20 mouse cellular contexts compared by ENCODE assay signal in the genomic region with DNA sequence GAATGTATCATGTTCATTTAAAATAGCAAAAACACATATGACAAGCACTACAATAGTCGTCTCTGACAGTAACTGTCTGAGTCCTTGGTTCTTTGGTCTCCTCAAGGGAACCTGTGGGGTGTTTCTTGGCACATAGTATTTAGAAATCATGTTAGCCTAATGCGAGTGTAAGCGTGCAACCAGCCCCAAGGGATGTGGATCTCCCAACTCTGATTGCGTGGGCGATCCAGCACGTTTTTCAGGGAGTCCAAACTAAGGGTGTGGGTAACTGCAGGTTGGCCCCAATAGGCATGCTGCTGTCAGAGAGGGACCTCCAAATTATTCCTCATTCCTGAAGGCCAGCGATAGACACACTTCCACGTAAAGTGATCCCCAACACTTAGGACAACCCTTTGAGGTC. TPM values are rescaled to one million over a fixed set of nuclear protein-coding genes. Genes with fewer than 3 reads are reported as not detected.
DNase-seq lines count a peak whose midpoint lies in the region; ATAC-seq lines count a peak whose summit lies in the region.
"Had no signal": no experiment of that assay in that cellular context is flagged by ENCODE, and none has a peak within 500 bp of the region (broad histone marks: within the 10 kb centered on the region; RNA-seq: fewer than 3 reads in every experiment).

No protein-coding gene starts in this region.

- no peaks in the 10 kb centered on the region for H3K9me3 ChIP-seq in heart, embryonic 10.5 days
- H3K9me3 ChIP-seq in midbrain, embryonic 14.5 days (ENCODE audit: control insufficient read depth, low read length), result no peaks in the 10 kb centered on the region
- H3K9me3 ChIP-seq: G1E had no signal

- ATAC-seq in midbrain, embryonic 14.5 days (ENCODE audit: low FRiP score, low TSS enrichment), result no peak
- ATAC-seq: activated CD4-positive, CD25-positive, alpha-beta regulatory T cell, adult 4 months; CD4-positive, CD25-positive, alpha-beta regulatory T cell, adult 4 months; Patski had no signal

- peaks cover 24% of the 10 kb centered on the region for H3K4me1 ChIP-seq in heart, embryonic 10.5 days
- 0 out of 2 replicates have a peak, but pooled peaks cover 7% of the 10 kb centered on the region for H3K4me1 ChIP-seq in midbrain, embryonic 14.5 days (ENCODE audit: control insufficient read depth, insufficient read depth, low read length)

- H3K36me3 ChIP-seq in heart, embryonic 10.5 days, result no peaks in the 10 kb centered on the region
- H3K36me3 ChIP-seq in midbrain, embryonic 14.5 days (ENCODE audit: control insufficient read depth, insufficient read depth, low read length), result no peaks in the 10 kb centered on the region
- H3K36me3 ChIP-seq: G1E had no signal

- no peak overlapping the region for H3K4me3 ChIP-seq in heart, embryonic 10.5 days
- H3K4me3 ChIP-seq in midbrain, embryonic 14.5 days (replicated peaks; ENCODE audit: low read depth, low read length), result no peak overlapping the region

- WGBS in heart, embryonic 10.5 days, result 88% methylated on average over 8 of the region's 8 CpGs
- 91% methylated on average over 8 of the region's 8 CpGs for WGBS in midbrain, embryonic 14.5 days

- no peak overlapping the region for H3K4me2 ChIP-seq in midbrain, embryonic 14.5 days (ENCODE audit: low read length)

- H3K27ac ChIP-seq in heart, embryonic 10.5 days, result no peak overlapping the region
- no peak overlapping the region for H3K27ac ChIP-seq in midbrain, embryonic 14.5 days (replicated peaks; ENCODE audit: low read depth, low read length)

- DNase-seq in heart, adult 11 months, result peak; percentile 56
- no peak for DNase-seq in heart, embryonic 10.5 days (ENCODE audit: low spot score)
- DNase-seq in fat pad, adult 2 months (ENCODE audit: extremely low read depth, low read depth, low spot score), result peak; percentile 59
- DNase-seq in midbrain, embryonic 14.5 days, result no peak
- DNase-seq: adrenal gland, adult 2 months; adrenal gland, adult 8-10 months; adrenal gland, postnatal 10 days; adrenal gland, postnatal 14 days; adrenal gland, postnatal 25 days; adrenal gland, postnatal 36 days; B cell, adult 2 months; cerebellum, adult 11 months; cerebellum, adult 11-12 months; cerebellum, adult 18-20 months had no signal

- no peaks in the 10 kb centered on the region for H3K27me3 ChIP-seq in heart, embryonic 10.5 days (ENCODE audit: insufficient read depth, poor library complexity, severe bottlenecking)
- H3K27me3 ChIP-seq in midbrain, embryonic 14.5 days (ENCODE audit: control insufficient read depth, insufficient read depth, low read length), result no peaks in the 10 kb centered on the region
- H3K27me3 ChIP-seq: CH12.LX, Patski had no signal

- no peak overlapping the region for H3K9ac ChIP-seq in midbrain, embryonic 14.5 days (replicated peaks; ENCODE audit: low read length)

RNA-seq across cellular contexts. Expression of gene Sh3d19, which starts 1.9 kb away (rescaled TPM):
- 10.4 and 17.7 TPM in 2 replicates for polyA plus RNA-seq in heart, embryonic 10.5 days (2016; fragmentation: Nextera tagmentation; extraction: Ambion mirVana)
- 13.2 and 14.4 TPM in 2 replicates for polyA plus RNA-seq in midbrain, embryonic 14.5 days (2014; fragmentation: Nextera tagmentation; extraction: Ambion mirVana)

RNA-seq across cellular contexts. Expression of gene Prss48, which starts 33.3 kb away (rescaled TPM):
- polyA plus RNA-seq in heart, embryonic 10.5 days (2016; fragmentation: Nextera tagmentation; extraction: Ambion mirVana), result not detected in 2 replicates
- polyA plus RNA-seq in midbrain, embryonic 14.5 days (2014; fragmentation: Nextera tagmentation; extraction: Ambion mirVana), result not detected in 2 replicates
- polyA plus RNA-seq: activated CD4-positive, CD25-positive, alpha-beta regulatory T cell, adult 4 months; adrenal gland, adult 2 months; brain, embryonic 14.5 days; CD4-positive, CD25-positive, alpha-beta regulatory T cell, adult 4 months; G1E; Patski had no signal

Comparison
In these comparisons a context has a peak if more than half of its experiments do, and no peak if none do; other contexts are left out.
1. DNase-seq: peak in heart, adult 11 months (single experiment) and fat pad, adult 2 months (single experiment); none in heart, embryonic 10.5 days (single experiment) and midbrain, embryonic 14.5 days (single experiment).